Mouse (Mus musculus) heart, embryonic 12.5 days (tissue): ENCODE results near the gene Pbxip1. TPM values are rescaled to one million over a fixed set of nuclear protein-coding genes. Genes with fewer than 3 reads are reported as not detected.

Source experiments
- ATAC-seq: fragments of 200-750 bp; cut with Nextera tagmentation; 2 replicates; pipeline ENCODE4 v1.8.0; 2017; ENCODE audit warnings: moderate TSS enrichment, moderate library complexity; ENCODE audit not compliant: insufficient number of reproducible peaks, low FRiP score
- H3K27ac ChIP-seq: fragments of 300-500 bp; sonication (generic); 2 replicates; pipeline ENCODE4 v1.5.1; 2016; ENCODE audit warnings: mild to moderate bottlenecking, moderate library complexity; ENCODE audit not compliant: poor library complexity, severe bottlenecking
- H3K27me3 ChIP-seq: fragments of 300-500 bp; sonication (generic); replicated peaks from 2 replicates; pipeline ENCODE4 v1.6.1; 2016; ENCODE audit warnings: mild to moderate bottlenecking, moderate library complexity
- H3K36me3 ChIP-seq: fragments of 300-500 bp; sonication (generic); 2 replicates; pipeline ENCODE4 v1.6.1; 2016; ENCODE audit warnings: mild to moderate bottlenecking, moderate library complexity
- H3K4me1 ChIP-seq: fragments of 300-500 bp; sonication (generic); replicated peaks from 2 replicates; pipeline ENCODE4 v1.6.1; 2016; ENCODE audit warnings: mild to moderate bottlenecking
- H3K4me2 ChIP-seq: fragments of 300-500 bp; sonication (generic); 2 replicates; pipeline ENCODE4 v1.6.1; 2016; ENCODE audit warnings: mild to moderate bottlenecking, moderate library complexity
- H3K4me3 ChIP-seq: fragments of 300-500 bp; sonication (generic); 2 replicates; pipeline ENCODE4 v1.5.1; 2016; ENCODE audit warnings: mild to moderate bottlenecking
- H3K9ac ChIP-seq: fragments of 300-500 bp; sonication (generic); 2 replicates; pipeline ENCODE4 v1.6.1; 2016; ENCODE audit warnings: mild to moderate bottlenecking, moderate library complexity
- H3K9me3 ChIP-seq: fragments of 300-500 bp; sonication (generic); replicated peaks from 2 replicates; pipeline ENCODE4 v1.6.1; 2016; ENCODE audit warnings: mild to moderate bottlenecking, moderate library complexity
- WGBS: fragments of 180-500 bp; shearing (Covaris S2); methylation state at CpG from one replicate; pipeline ENCODE4 v1.1.7; 2016; 5-methylcytosine and 5-hydroxymethylcytosine counted together
- polyA plus RNA-seq: library from polyadenylated mRNA; unstranded; fragments of >200 nt; fragmentation: Nextera tagmentation; extraction: Ambion mirVana; gene quantifications from 2 replicates; pipeline ENCODE4 v1.2.1, GENCODE M21; 2016

Gene Pbxip1
- polyA plus RNA-seq, 1 experiment from 2014 or later: 67.5 TPM

DNA sequence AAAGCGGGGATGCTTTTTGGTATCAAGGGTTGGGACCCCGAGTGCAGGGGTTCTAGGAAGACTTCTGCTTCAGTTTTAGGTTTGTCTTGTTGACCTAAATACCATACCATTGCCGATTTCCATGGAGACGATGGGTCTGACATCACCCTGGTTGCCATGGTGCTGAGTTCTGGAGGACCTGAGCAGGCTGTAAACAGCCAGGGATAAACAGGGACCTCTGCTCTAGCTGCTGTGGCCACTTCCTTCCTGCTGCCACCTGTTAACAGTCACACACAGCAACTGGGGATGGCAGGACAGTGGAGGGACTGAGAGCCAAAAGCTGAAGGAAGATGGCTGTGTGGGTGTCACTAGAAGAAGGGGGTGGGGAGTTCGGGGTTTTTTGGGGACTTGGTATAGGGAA is 763 bp downstream of the Pbxip1 start:
- Histone ChIP-seq H3K27me3 (no peaks in the 10 kb centered on the region), H3K27ac (peak overlapping the region; percentile 83), H3K36me3 (peaks cover 46% of the 10 kb centered on the region), H3K4me2 (peak overlapping the region; percentile 70), H3K4me1 (peaks cover 26% of the 10 kb centered on the region), H3K4me3 (peak overlapping the region; percentile 68), H3K9me3 (no peaks in the 10 kb centered on the region), H3K9ac (peak overlapping the region; percentile 81)
- 35% methylated on average over 5 of the region's 5 CpGs for WGBS
- no peak for ATAC-seq

DNA sequence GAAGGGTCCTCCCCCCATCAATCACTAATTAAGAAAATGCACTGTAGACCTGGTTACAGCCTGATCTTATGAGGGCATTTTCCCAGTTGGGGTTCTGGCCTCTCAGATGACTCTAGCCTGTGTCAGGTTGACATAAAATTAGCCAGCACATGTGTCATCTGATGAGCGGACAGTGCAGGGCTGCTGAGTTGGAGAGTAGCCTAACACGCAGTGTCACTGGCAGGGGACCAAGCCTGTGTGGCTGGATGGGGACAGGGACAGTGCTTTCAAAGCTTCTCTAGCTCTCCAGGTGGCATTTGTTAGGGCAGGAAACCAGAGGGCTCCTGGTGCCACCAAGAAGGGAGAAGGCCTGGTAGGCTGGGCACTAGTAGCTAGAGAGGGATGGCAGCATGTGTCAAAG is 4.2 kb downstream of the Pbxip1 start:
- H3K36me3 ChIP-seq: peaks cover 50% of the 10 kb centered on the region
- H3K4me1 ChIP-seq: peaks cover 20% of the 10 kb centered on the region
- H3K4me3 ChIP-seq: no peak overlapping the region
- no peak overlapping the region for H3K27ac ChIP-seq
- H3K9me3 ChIP-seq: no peaks in the 10 kb centered on the region
- ATAC-seq: no peak
- no peak overlapping the region for H3K9ac ChIP-seq
- H3K27me3 ChIP-seq: no peaks in the 10 kb centered on the region
- WGBS: 89% methylated on average over 2 of the region's 2 CpGs
- H3K4me2 ChIP-seq: no peak overlapping the region

DNA sequence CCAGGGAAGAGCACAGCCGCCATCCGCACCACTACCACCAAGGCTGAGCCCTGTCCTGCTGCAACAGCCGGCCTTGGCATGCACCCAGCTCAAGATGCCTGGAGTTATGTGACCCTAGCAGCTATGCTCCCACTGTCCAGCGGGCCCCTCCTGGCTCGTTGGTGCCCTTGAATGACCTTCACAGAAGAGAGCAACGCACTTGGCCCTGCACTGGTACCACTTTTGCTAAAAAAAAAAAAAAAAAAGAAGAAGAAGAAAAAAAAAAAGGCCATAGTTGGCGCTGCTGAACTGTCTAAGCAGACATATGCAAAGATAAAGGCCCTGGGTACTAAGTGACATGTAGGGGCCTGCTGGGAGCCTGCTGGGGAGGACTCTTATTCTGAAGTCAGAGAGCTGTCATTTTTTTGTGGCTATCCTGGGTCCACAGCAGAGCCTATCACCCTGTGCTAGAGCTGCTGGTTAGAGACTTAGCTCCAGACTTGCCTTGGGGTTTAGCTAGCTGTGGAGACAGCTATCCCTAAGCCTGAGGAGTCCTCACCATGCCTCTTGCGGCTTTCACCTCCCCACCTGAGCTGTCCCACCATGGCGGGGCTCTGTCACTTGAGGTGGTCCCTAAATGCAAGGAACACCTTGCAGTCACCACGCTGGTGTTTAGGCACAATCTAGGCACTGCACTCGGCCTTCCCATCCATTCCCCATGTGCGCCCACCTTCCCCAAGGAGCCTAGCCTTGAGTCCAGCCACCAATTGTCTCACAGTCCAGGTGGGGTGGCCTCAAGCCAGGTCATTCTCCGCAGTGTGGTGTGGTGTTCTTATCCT is 12.4 kb downstream of the Pbxip1 start:
- Histone ChIP-seq H3K4me3 (no peak overlapping the region), H3K9ac (peak overlapping the region; percentile 35), H3K27me3 (no peaks in the 10 kb centered on the region), H3K36me3 (peaks cover 44% of the 10 kb centered on the region), H3K27ac (peak overlapping the region; percentile 88), H3K4me2 (peak overlapping the region; percentile 31), H3K4me1 (peaks cover 46% of the 10 kb centered on the region), H3K9me3 (no peaks in the 10 kb centered on the region)
- ATAC-seq: peak; percentile 74
- 37% methylated on average over 13 of the region's 13 CpGs for WGBS

DNA sequence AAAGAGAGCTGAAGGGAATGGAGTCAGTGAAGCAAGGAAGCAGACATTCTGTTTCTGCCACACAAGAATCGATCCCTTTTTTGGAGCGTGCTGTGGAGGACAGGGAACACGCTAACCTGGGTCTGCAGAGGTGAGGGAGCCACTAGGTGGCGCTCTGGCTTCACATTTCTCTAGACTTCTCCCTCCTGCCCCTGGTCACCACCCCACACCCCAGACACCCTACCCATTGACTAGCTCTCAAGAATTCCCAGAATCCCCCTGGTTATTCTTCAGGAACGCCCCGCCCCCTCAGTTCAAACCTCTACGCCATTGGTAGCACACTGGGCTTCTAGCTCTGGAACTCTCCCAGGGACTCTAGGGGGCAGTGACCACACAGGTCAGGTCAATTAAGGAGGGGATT is 13.0 kb downstream of the Pbxip1 start:
- H3K4me1 ChIP-seq: peaks cover 46% of the 10 kb centered on the region
- no peaks in the 10 kb centered on the region for H3K27me3 ChIP-seq
- WGBS: 39% methylated on average over 7 of the region's 7 CpGs
- no peak overlapping the region for H3K4me3 ChIP-seq
- no peaks in the 10 kb centered on the region for H3K9me3 ChIP-seq
- peak overlapping the region; percentile 88 for H3K27ac ChIP-seq
- peak; percentile 27; the same call in 1 of the 2 replicates for ATAC-seq
- peak overlapping the region; percentile 22 for H3K4me2 ChIP-seq
- 0 out of 2 replicates have a peak overlapping the region, but pooled peaks have one; percentile 31 for H3K9ac ChIP-seq
- peaks cover 38% of the 10 kb centered on the region for H3K36me3 ChIP-seq

DNA sequence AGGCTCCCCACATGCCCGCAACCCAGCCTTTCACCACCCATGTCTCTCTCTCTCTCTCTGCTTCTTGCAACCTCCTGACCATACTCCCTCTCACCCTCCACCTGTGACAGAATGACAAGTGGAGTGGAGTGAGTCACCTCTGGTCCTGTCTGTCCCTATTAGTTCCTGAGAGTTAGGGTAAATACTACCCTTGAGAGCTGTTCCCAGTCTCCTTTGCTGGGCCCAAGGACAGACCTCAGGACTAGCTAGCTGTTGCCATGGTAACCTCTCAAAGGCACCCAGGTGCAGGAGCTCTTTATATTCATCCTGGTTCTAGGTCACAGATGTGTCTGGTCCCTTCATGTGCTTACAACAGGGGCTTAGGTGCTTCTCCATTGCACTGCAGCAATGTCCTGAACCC is 15.4 kb downstream of the Pbxip1 start:
- Histone ChIP-seq H3K36me3 (peaks cover 15% of the 10 kb centered on the region), H3K9ac (peak overlapping the region; percentile 34), H3K9me3 (no peaks in the 10 kb centered on the region), H3K27me3 (no peaks in the 10 kb centered on the region), H3K27ac (no peak overlapping the region), H3K4me2 (no peak overlapping the region), H3K4me3 (no peak overlapping the region), H3K4me1 (peaks cover 48% of the 10 kb centered on the region)
- WGBS: 56% methylated on average over 1 of the region's 1 CpGs
- ATAC-seq: no peak

DNA sequence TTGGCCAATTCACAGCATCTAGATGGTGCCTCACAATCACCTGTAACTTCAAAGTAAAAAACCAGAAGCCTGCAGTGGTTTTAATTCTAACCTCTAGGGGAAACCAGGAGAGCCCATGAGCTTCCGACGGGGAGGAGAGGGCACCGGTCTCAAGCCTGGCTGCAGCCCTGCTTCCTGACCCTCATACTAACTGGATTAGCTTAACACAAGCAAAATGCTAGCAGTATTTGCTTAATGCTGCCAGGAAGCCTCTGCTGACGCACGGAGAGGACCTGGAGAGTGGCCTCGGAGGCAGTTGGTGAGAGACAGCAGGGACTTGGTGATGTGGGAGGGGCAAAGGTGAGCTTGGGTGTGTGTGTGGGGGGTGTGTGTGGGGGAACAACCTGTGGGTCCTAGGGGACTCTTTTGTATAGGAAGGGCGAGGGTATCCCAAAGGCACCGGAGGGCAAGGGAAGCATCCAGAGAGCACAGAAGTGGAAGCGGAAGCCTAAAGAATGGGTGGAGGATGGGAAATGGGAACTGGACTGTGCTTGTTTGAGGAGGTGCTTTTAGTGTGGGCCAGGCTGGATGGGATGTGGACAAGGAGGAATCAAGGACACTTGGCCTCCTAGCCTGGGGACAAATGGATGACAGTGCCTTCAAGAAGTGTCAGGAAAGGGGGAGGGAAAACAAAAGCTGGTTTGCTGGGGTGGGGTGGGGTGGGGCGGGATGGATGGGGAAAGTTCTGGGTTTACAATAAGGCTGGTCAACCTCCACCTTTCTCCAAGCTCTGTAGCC is 18.1 kb downstream of the Pbxip1 start, which contains the start of gene Pmvk:
Gene Pmvk (plus strand): TSS at position 141 of the 777 bp plus-strand sequence.
- H3K4me3 ChIP-seq: no peak within 1 kb of the TSS
- no peak for ATAC-seq
- H3K36me3 ChIP-seq: 0 out of 2 replicates have a peak, but pooled peaks cover 2% of the 10 kb centered on the region
- no peaks in the 10 kb centered on the region for H3K9me3 ChIP-seq
- no peak within 1 kb of the TSS for H3K27ac ChIP-seq
- peaks cover 39% of the 10 kb centered on the region for H3K4me1 ChIP-seq
- no peak within 1 kb of the TSS for H3K4me2 ChIP-seq
- H3K9ac ChIP-seq: no peak within 1 kb of the TSS
- WGBS: 60% methylated on average over 10 of the region's 10 CpGs
- H3K27me3 ChIP-seq: no peaks in the 10 kb centered on the region

DNA sequence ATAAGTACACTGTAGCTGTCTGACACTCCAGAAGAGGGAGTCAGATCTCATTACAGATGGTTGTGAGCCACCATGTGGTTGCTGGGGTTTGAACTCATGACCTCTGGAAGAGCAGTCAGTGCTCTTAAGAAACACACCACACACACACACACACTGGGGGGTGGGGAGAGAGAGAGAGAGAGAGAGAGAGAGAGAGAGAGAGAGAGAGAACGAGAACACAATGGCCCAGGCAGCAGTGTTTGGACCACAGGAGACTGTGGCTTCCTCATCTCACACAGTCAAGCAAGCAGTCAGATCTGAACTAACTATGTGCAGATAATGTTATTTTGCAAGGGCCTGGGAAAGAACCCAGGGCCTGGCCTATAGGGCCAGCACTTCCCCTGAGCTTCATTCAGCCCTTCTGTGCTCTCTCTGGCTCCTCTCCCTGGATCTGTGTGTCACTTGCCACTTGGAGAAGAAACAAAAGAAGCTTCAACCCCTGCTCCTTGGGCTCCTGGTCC is 19.3 kb downstream of the Pbxip1 start:
- Histone ChIP-seq H3K4me3 (no peak overlapping the region), H3K27me3 (no peaks in the 10 kb centered on the region), H3K9ac (no peak overlapping the region), H3K36me3 (no peaks in the 10 kb centered on the region), H3K27ac (no peak overlapping the region), H3K9me3 (no peaks in the 10 kb centered on the region), H3K4me1 (peaks cover 39% of the 10 kb centered on the region), H3K4me2 (no peak overlapping the region)
- ATAC-seq: no peak
- 61% methylated on average over 1 of the region's 1 CpGs for WGBS

DNA sequence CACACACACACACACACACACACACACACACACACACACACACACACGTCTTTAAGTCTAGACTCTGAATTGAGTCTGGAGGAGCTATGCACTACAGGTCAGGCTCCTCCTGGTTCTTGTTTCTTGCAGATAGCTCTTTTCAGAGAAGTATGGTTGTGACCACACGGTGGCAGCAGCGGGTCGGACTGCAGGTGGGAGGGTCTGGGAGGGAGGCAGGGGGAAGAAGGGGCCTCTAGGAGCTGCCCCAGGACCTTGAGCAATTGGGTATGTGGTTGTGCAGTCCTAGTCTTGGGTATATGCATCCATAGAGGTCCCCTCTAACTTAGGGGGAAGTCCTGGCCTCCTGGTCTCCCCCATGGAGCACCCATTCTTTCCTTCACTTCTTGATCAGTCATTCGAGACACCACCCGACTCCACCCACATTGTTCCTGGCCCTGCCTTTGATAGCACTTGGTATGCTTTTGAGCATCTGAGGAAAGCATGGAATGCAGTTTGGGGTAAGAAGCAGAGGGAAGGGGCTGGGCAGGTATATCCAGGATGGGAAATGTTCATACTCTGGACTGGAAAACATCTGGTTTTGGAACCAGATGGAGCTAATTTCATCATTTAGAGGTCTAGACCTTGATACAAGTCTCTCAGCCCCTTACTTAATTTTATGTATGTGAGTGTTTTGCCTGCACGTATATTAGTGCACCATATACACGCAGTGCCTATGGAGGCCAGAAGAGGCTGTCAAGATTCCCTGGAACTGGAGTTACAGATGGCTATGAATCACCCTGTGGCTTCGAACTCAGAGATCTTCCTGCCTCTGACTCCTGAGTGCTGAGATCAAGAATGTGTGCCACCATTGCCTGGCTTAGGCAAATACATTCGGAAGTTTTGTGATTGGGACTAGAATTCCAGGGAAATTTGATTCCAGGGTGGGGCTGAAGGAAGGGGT is 20.5 kb downstream of the Pbxip1 start:
- Histone ChIP-seq H3K4me2 (no peak overlapping the region), H3K9ac (no peak overlapping the region), H3K27ac (no peak overlapping the region), H3K4me1 (peaks cover 28% of the 10 kb centered on the region), H3K36me3 (0 out of 2 replicates have a peak, but pooled peaks cover 4% of the 10 kb centered on the region), H3K4me3 (no peak overlapping the region), H3K27me3 (no peaks in the 10 kb centered on the region), H3K9me3 (no peaks in the 10 kb centered on the region)
- 43% methylated on average over 10 of the region's 10 CpGs for WGBS
- no peak for ATAC-seq

DNA sequence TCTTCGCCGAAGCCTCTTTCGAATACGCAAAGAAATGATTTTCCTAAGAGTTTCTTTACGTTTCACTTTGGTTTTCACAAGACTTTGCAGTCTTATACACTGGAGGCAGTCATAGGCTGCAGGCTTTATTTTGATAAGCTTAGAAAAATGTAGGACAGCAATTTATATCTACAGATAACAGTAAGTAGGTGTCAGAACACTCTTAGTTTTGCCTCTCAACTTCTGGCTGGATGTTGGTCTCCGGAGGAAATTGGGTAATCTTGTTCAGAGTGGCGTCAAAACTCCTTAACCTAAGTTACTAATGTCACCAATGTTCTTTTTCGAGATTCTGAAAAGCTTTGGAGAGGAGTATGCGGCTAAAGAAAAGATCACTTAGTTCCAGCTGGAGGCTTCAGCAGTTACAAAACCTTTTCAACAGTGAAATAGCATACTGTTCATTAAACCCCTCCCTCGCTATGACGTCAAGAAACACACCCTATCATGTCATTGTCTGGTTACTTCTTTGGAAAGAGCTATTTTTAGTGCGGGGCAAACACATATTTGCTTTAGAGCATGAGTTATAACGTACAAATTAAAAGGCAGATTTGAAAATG is 22.0 kb downstream of the Pbxip1 start:
- Histone ChIP-seq H3K36me3 (0 out of 2 replicates have a peak, but pooled peaks cover 8% of the 10 kb centered on the region), H3K27ac (peak overlapping the region; percentile 78; the same call in 1 of the 2 replicates), H3K4me2 (peak overlapping the region; percentile 77), H3K9ac (no peak overlapping the region), H3K4me3 (peak overlapping the region; percentile 67), H3K9me3 (no peaks in the 10 kb centered on the region), H3K4me1 (peaks cover 24% of the 10 kb centered on the region), H3K27me3 (no peaks in the 10 kb centered on the region)
- ATAC-seq: peak; percentile 53
- 43% methylated on average over 13 of the region's 13 CpGs for WGBS
